In genomic region chr8:105251954-105252353, GRCm38 (mm10) we compare ENCODE assay signal across 25 mouse cellular contexts. TPM values are rescaled to one million over a fixed set of nuclear protein-coding genes. Genes with fewer than 3 reads are reported as not detected.
"Had no signal": no experiment of that assay in that cellular context is flagged by ENCODE, and none has a peak within 500 bp of the region (broad histone marks: within the 10 kb centered on the region; RNA-seq: fewer than 3 reads in every experiment).

No protein-coding gene starts in this region.

- H3K27ac ChIP-seq: gastrocnemius, adult 2 months; heart, embryonic 10.5 days; hindbrain, embryonic 10.5 days; hindbrain, embryonic 13.5 days; hindbrain, embryonic 15.5 days; hindbrain, postnatal 0 days; layer of hippocampus, adult 2 months; left cerebral cortex, adult 2 months; limb, embryonic 10.5 days; limb, embryonic 12.5 days had no signal

- DNase-seq: gastrocnemius, adult 2 months; gastrocnemius, postnatal 10 days; gastrocnemius, postnatal 25 days; heart, postnatal 10 days; heart, postnatal 4 days; kidney, adult 11 months; kidney, adult 8-10 months; kidney, postnatal 10 days; kidney, postnatal 25 days; kidney, postnatal 4 days; liver had no signal

- H3K4me3 ChIP-seq: gastrocnemius, adult 2 months; heart, embryonic 10.5 days; heart, embryonic 12.5 days; hindbrain, embryonic 10.5 days; hindbrain, embryonic 13.5 days; hindbrain, embryonic 15.5 days; layer of hippocampus, adult 2 months; left cerebral cortex, adult 2 months; limb, embryonic 10.5 days; limb, embryonic 12.5 days had no signal

- H3K9me3 ChIP-seq: heart, embryonic 10.5 days; heart, embryonic 12.5 days; hindbrain, embryonic 10.5 days; hindbrain, embryonic 13.5 days; hindbrain, embryonic 15.5 days; limb, embryonic 10.5 days; limb, embryonic 12.5 days had no signal

- H3K9ac ChIP-seq: heart, embryonic 12.5 days; hindbrain, embryonic 13.5 days; hindbrain, embryonic 15.5 days; limb, embryonic 12.5 days had no signal

- H3K4me2 ChIP-seq: heart, embryonic 12.5 days; hindbrain, embryonic 13.5 days; hindbrain, embryonic 15.5 days; limb, embryonic 12.5 days had no signal

- ATAC-seq: hindbrain, postnatal 0 days; intestine, embryonic 16.5 days had no signal

RNA-seq across cellular contexts. Expression of gene Hsf4, which starts 17.6 kb away (rescaled TPM):
- total RNA-seq: granulocyte monocyte progenitor cell, adult 5-6 weeks had no signal
- polyA plus RNA-seq: heart, embryonic 12.5 days; intestine, embryonic 14.5 days; kidney, embryonic 14.5 days; limb, embryonic 10.5 days had no signal

RNA-seq across cellular contexts. Expression of gene Nol3, which starts 24.0 kb away (rescaled TPM):
- total RNA-seq: granulocyte monocyte progenitor cell, adult 5-6 weeks had no signal
